Mouse (Mus musculus) right cerebral cortex, adult 18-20 months (tissue): ENCODE data around the gene 4930503E14Rik.
"Not testable (repeated sequence)": the region's sequence is repeated elsewhere in the genome, so short reads cannot be mapped to it uniquely, and the experiment has no call there.

Experiments
- DNase-seq: peaks from one replicate; pipeline ENCODE4 v3.0.0; 2022; ENCODE audit warnings: mixed read lengths

The 4930503E14Rik gene

GRCm38 (mm10) chr14:44213154-44213553, at the start of gene 4930503E14Rik:
Gene 4930503E14Rik, minus strand, starts transcription at chr14:44213254.
- DNase-seq, result not testable (repeated sequence)

DNA sequence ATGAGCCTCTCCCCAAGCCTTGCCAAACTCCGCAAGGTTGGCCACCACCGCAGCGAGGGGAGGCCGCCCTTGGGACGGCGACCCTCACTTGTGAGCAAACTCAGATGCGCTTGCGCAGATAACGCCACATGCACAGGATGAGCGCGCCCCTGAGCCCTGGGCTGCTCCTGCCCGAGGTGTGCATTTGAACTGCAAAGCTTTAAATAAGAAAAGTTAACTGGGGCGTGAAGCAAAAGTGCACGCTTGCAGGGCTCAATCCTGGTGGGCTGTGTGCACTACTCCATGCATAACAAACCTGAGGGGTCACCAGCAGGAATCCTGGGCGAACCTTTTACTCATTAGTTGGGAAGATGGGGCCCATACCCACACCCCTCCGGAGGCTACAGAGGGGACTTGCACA, 35.0 kb upstream of the 4930503E14Rik start:
- DNase-seq, result no peak

DNA sequence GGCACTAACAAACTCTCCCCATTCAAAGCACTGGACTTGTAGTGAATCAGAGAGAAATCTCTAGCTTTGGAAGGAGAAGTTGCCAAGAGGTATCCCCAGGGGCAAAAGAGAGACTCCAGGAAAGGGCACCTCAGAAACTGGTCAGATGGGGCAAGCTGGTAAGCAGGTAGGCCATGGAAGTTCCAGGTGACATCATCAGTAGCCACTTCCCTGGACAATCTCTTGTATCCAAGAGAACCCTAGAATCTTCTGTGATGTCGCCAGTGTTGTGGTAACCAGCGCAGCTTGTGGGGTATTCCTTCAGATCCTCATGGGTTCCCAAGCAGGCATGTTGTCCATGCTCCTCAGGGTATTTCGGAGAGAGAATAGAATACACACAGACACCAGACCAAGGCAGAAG, 15.7 kb downstream of the 4930503E14Rik start, which contains the start of gene Gm8212:
Gene Gm8212, plus strand, starts transcription at position 301 of the 400 bp plus-strand sequence.
- DNase-seq, result not testable (repeated sequence)

DNA sequence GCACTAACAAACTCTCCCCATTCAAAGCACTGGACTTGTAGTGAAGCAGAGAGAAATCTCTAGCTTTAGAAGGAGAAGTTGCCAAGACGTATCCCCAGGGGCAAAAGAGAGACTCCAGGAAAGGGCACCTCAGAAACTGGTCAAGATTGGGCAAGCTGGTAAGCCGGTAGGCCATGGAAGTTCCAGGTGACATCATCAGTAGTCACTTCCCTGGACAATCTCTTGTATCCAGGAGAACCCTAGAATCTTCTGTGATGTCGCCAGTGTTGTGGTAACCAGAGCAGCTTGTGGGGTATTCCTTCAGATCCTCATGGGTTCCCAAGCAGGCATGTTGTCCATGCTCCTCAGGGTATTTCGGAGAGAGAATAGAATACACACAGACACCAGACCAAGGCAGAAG, 89.5 kb downstream of the 4930503E14Rik start, which contains the start of gene Gm3327:
Gene Gm3327, plus strand, starts transcription at position 301 of the 400 bp plus-strand sequence.
- DNase-seq, result not testable (repeated sequence)
